Mouse (Mus musculus): ENCODE data around the gene Safb2.

Safb2 gene

DNA sequence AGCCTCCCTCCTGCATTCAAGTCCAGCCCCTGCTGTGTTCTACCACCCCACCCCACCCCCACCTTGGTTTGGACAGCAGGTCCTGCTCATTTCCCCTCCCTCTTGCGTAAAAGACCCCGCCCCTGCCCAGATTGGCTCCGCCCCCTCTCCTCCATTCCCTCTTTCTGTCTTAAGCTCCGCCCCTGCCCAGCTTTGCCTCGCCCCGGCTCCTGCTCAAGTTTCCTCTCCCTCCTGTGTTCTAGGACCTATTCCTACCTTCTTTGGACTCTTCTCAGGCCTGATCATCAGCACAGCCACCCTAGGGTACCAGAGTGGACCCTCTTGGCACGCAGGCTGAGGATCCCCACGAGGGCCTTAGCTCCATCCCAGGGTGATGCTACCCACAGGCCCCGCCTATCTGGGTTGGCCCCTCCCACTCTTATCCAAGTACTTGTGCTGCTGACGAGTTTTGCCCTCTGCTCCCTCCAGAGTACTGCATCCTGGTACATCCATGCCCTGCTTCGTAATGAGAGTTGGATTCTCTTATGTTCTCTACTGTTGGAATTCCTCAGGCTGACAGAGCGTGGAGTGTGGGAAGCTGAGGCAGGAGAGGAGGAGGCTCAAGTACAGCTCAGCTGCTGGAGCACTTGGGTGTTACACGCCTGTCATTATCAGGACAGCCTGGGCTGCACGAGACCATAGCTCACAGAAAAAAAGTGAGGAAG is 27.6 kb upstream of the Safb2 start:
- H3K9me3 ChIP-seq (ENCODE audit: low read length): no peaks in the 10 kb centered on the region
- H3K36me3 ChIP-seq (ENCODE audit: insufficient read depth, low read length): peaks cover 52% of the 10 kb centered on the region
- peaks cover 71% of the 10 kb centered on the region for H3K4me1 ChIP-seq (replicated peaks; ENCODE audit: low read depth, low read length)
- no peaks in the 10 kb centered on the region for H3K27me3 ChIP-seq (ENCODE audit: insufficient read depth, low read length)
- H3K4me3 ChIP-seq (replicated peaks; ENCODE audit: low read length): peak overlapping the region; percentile 91
- TF ChIP-seq POU5F1 (IDR thresholded peaks at IDR 0.05; ENCODE audit: borderline replicate concordance, low read length) (no peak), NANOG (IDR thresholded peaks at IDR 0.05; ENCODE audit: borderline replicate concordance, low read length) (no peak), CTCF (conservative IDR thresholded peaks at IDR 0.05; ENCODE audit: low read length) (no peak)

DNA sequence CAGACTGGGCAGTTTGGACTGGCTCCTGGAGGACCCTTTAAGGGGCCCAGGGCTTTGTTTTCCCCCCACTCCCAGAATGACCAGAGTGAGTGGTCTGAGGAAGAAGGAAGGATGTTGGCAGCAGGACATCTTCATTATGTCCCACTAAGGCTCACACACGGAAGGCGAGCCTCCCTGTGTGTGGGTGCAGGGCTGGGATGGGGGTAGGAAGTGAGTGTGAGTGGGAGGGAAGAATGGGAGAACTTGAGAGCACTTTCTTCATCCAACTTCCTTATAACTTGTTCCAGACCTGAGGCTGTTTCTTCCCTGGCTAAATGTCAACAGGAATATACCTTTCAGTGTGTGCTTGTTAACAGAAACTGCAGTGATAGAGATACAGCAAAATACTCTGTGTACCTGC is 26.9 kb upstream of the Safb2 start:
- H3K27me3 ChIP-seq (ENCODE audit: insufficient read depth, low read length): no peaks in the 10 kb centered on the region
- peak overlapping the region; percentile 30; the same call in 1 of the 2 replicates for H3K4me3 ChIP-seq (replicated peaks; ENCODE audit: low read length)
- H3K36me3 ChIP-seq (ENCODE audit: insufficient read depth, low read length): peaks cover 52% of the 10 kb centered on the region
- H3K9me3 ChIP-seq (ENCODE audit: low read length): no peaks in the 10 kb centered on the region
- H3K4me1 ChIP-seq (replicated peaks; ENCODE audit: low read depth, low read length): peaks cover 72% of the 10 kb centered on the region
- TF ChIP-seq POU5F1 (IDR thresholded peaks at IDR 0.05; ENCODE audit: borderline replicate concordance, low read length): no peak
- no peak for TF ChIP-seq NANOG (IDR thresholded peaks at IDR 0.05; ENCODE audit: borderline replicate concordance, low read length)
- TF ChIP-seq CTCF (conservative IDR thresholded peaks at IDR 0.05; ENCODE audit: low read length): no peak

DNA sequence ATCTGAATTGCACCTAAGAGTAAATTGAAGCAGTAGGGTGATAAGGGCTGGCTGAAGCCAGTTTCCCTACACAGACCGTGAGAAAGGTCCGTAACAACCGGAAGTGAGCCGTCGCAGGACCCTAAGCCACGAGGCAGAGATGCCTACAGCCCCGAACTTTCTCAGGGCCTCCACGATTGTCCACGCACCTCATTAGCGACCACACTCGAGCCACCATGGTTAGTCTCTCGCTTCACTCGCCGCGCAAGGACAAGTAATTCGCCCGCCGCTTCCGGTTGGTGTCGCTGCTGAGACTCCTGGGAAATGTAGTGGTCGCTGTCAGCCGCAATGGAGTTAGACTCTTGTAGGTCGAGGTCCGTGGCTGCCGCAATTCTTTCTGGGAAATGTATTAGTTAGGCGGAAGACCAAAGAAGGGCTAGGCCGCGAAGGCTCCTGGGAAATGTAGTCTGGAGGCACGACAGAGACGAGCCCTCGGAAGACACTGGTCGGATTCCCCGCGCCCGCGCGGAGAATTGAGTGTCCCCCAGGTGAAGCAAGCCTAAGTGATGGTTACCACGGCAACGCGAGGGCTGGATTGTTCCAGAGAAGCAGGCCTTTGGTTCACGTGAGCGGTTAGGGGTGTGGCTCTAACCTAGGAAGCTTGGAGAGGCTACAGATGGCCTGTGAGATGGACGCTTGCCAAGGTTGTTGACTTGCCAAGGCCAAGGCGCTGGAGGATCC is 25.2 kb upstream of the Safb2 start, which contains the start of gene 2410015M20Rik:
TSS of gene 2410015M20Rik (minus strand) at position 320 of the 720 bp plus-strand sequence.
- peaks cover 71% of the 10 kb centered on the region for H3K4me1 ChIP-seq (replicated peaks; ENCODE audit: low read depth, low read length)
- TF ChIP-seq NANOG (IDR thresholded peaks at IDR 0.05; ENCODE audit: borderline replicate concordance, low read length) (no peak), CTCF (conservative IDR thresholded peaks at IDR 0.05; ENCODE audit: low read length) (peak; percentile 12; the same call in 1 of the 2 replicates)
- peaks cover 52% of the 10 kb centered on the region for H3K36me3 ChIP-seq (ENCODE audit: insufficient read depth, low read length)
- H3K27me3 ChIP-seq (ENCODE audit: insufficient read depth, low read length): no peaks in the 10 kb centered on the region
- peak within 1 kb of the TSS; percentile 89 for H3K4me3 ChIP-seq (replicated peaks; ENCODE audit: low read length)
- no peaks in the 10 kb centered on the region for H3K9me3 ChIP-seq (ENCODE audit: low read length)

DNA sequence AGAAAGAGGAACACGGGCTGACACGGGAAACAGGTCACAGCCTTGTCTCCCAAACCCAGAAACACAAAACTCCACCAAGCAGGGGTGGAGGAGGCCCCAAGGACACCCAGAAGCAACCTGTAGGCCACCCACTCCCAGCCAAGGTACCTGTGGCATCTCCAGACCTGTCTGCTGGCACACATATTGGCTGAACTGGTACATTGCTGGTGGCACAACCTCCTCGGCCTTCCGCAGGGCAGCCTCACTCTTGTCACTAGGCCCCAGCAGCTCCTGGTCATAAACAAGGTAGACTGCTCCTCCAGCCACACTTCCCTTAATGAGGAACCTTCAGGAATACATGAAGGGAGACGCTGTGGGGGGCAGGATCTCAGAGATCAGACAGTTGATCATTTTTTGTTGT is 24.3 kb upstream of the Safb2 start:
- H3K27me3 ChIP-seq (ENCODE audit: insufficient read depth, low read length): no peaks in the 10 kb centered on the region
- peaks cover 77% of the 10 kb centered on the region for H3K4me1 ChIP-seq (replicated peaks; ENCODE audit: low read depth, low read length)
- no peaks in the 10 kb centered on the region for H3K9me3 ChIP-seq (ENCODE audit: low read length)
- H3K36me3 ChIP-seq (ENCODE audit: insufficient read depth, low read length): peaks cover 52% of the 10 kb centered on the region
- TF ChIP-seq CTCF (conservative IDR thresholded peaks at IDR 0.05; ENCODE audit: low read length): no peak
- no peak for TF ChIP-seq POU5F1 (IDR thresholded peaks at IDR 0.05; ENCODE audit: borderline replicate concordance, low read length)
- TF ChIP-seq NANOG (IDR thresholded peaks at IDR 0.05; ENCODE audit: borderline replicate concordance, low read length): no peak
- peak overlapping the region; percentile 89 for H3K4me3 ChIP-seq (replicated peaks; ENCODE audit: low read length)

DNA sequence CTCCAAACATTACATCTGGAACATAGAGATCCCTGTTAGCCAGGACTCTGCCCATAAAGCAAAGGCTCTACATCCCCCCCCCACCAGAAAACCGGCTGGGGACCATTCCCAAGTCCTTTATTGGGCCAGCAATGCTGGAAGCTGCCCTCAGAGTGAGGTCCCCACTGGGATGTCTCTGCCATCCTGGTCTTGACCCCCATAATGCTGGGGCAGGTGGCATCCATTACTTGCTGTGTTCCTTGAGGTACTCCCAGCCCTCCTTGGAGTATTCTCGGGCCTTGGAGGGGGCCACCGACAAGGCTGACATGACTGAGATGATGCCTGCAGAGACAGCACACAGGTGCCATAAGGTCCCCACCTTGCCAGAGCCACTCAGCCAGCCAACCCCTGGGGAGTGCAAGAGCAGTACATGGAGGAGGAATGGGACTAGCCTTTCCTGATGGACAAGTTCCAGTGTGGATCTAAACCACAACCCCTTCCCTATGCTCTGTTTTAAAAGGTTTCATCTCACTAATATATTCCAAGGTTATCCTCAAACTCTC is 23.2 kb upstream of the Safb2 start:
- no peaks in the 10 kb centered on the region for H3K27me3 ChIP-seq (ENCODE audit: insufficient read depth, low read length)
- 0 out of 2 replicates have a peak overlapping the region, but pooled peaks have one; percentile 89 for H3K4me3 ChIP-seq (replicated peaks; ENCODE audit: low read length)
- peaks cover 83% of the 10 kb centered on the region for H3K4me1 ChIP-seq (replicated peaks; ENCODE audit: low read depth, low read length)
- H3K36me3 ChIP-seq (ENCODE audit: insufficient read depth, low read length): peaks cover 61% of the 10 kb centered on the region
- TF ChIP-seq CTCF (conservative IDR thresholded peaks at IDR 0.05; ENCODE audit: low read length) (no peak), POU5F1 (IDR thresholded peaks at IDR 0.05; ENCODE audit: borderline replicate concordance, low read length) (no peak), NANOG (IDR thresholded peaks at IDR 0.05; ENCODE audit: borderline replicate concordance, low read length) (no peak)
- no peaks in the 10 kb centered on the region for H3K9me3 ChIP-seq (ENCODE audit: low read length)

DNA sequence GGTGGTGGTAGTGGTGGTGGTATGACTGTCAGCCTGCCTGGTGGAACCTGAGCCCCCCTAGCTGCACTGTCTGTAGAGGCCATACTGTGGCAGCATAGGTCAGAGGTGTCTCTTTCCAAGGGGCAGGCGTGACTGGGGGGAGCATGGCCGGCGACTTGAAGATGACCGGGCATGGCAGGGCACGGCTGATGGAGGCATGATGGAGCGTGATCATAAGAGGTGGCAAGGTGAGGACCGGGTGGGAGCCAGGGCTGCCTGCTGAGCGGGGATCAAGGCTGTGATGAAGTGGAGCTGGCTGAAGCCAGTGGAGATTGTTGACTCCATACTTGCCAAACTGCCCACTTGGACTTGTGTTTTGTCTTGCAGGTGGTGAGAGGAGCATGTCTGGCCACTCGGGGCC is 21.0 kb upstream of the Safb2 start:
- Histone ChIP-seq H3K36me3 (ENCODE audit: insufficient read depth, low read length) (peaks cover 83% of the 10 kb centered on the region), H3K4me3 (replicated peaks; ENCODE audit: low read length) (no peak overlapping the region), H3K4me1 (replicated peaks; ENCODE audit: low read depth, low read length) (peaks cover 76% of the 10 kb centered on the region), H3K27me3 (ENCODE audit: insufficient read depth, low read length) (no peaks in the 10 kb centered on the region), H3K9me3 (ENCODE audit: low read length) (no peaks in the 10 kb centered on the region)
- TF ChIP-seq CTCF (conservative IDR thresholded peaks at IDR 0.05; ENCODE audit: low read length) (no peak), NANOG (IDR thresholded peaks at IDR 0.05; ENCODE audit: borderline replicate concordance, low read length) (no peak), POU5F1 (IDR thresholded peaks at IDR 0.05; ENCODE audit: borderline replicate concordance, low read length) (no peak)

DNA sequence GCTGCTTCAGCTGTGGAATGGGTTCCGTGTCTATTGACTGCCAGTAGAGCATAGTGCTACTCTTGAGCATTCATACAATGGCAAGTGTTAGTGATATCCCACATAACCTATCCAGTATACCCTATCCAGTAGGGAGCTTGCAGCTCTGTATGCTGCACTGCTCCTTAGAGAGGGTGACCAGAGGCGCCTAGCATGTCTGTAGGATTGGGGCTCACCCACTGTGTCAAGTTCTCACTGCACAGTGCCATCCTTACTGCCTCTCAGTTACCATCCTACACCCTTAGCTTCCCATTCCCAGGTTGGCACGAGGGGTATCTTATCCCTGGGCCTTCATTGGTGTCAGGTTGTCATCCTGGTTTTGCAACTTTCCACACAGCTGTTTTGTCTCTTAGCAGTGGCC is 20.0 kb upstream of the Safb2 start:
- H3K4me1 ChIP-seq (replicated peaks; ENCODE audit: low read depth, low read length): peaks cover 74% of the 10 kb centered on the region
- no peaks in the 10 kb centered on the region for H3K27me3 ChIP-seq (ENCODE audit: insufficient read depth, low read length)
- no peak overlapping the region for H3K4me3 ChIP-seq (replicated peaks; ENCODE audit: low read length)
- H3K9me3 ChIP-seq (ENCODE audit: low read length): no peaks in the 10 kb centered on the region
- H3K36me3 ChIP-seq (ENCODE audit: insufficient read depth, low read length): peaks cover 93% of the 10 kb centered on the region
- TF ChIP-seq POU5F1 (IDR thresholded peaks at IDR 0.05; ENCODE audit: borderline replicate concordance, low read length): no peak

DNA sequence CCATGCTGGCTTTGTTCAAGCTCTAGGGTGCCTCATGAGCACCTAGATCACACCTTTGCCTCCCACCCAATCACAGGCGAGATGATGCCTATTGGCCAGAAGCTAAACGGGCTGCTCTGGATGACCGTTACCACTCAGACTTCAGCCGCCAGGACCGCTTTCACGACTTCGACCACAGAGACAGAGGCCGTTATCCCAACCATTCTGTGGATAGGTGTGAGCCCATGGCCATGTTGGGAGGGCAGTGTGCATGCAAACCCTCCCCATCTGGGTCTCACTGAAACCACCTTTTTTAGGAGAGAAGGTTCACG is 19.6 kb upstream of the Safb2 start:
- H3K36me3 ChIP-seq (ENCODE audit: insufficient read depth, low read length): peaks cover 97% of the 10 kb centered on the region
- no peak overlapping the region; the same call in 1 of the 2 replicates for H3K4me3 ChIP-seq (replicated peaks; ENCODE audit: low read length)
- peaks cover 75% of the 10 kb centered on the region for H3K4me1 ChIP-seq (replicated peaks; ENCODE audit: low read depth, low read length)
- H3K9me3 ChIP-seq (ENCODE audit: low read length): no peaks in the 10 kb centered on the region
- no peaks in the 10 kb centered on the region for H3K27me3 ChIP-seq (ENCODE audit: insufficient read depth, low read length)
- no peak for TF ChIP-seq CTCF (conservative IDR thresholded peaks at IDR 0.05; ENCODE audit: low read length)
- no peak for TF ChIP-seq POU5F1 (IDR thresholded peaks at IDR 0.05; ENCODE audit: borderline replicate concordance, low read length)
- no peak for TF ChIP-seq NANOG (IDR thresholded peaks at IDR 0.05; ENCODE audit: borderline replicate concordance, low read length)
